Mouse (Mus musculus): ENCODE data around the gene Utp4.

Utp4 gene

DNA sequence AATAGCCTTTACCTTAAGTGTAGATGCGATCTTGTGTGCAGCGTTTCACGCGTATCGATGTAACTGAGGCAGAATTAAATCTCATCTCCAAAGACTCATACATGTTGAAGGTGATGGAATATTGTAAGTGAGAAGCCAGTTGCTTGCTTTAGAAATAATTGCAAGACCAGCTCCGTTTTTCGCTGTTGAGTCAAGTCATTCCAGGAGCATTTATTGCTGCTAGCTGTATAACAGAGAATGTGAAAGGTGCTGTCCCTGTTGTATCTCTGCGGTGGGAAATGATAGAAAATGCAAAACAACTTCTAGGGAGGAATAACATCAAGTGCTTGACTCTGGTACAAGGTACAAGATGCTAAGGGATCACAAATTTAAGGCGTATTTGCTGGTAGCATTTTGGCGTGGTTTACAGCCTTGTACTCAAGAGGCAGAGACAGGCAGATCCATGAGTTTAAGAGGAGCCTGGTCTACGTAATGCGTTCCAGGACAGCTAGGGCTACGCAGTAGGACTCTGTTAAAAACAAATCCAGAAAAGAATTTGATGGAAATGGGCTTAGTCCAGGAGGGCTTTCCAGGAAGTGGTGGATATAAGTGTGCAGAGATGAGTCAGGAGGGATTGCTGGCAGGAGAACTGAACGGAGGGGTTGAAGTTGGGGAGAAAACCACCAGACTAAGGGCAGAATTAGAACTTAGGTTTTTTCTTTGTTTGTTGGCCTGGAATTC lies 43.8 kb downstream of the Utp4 start:
- no peak for DNase-seq

DNA sequence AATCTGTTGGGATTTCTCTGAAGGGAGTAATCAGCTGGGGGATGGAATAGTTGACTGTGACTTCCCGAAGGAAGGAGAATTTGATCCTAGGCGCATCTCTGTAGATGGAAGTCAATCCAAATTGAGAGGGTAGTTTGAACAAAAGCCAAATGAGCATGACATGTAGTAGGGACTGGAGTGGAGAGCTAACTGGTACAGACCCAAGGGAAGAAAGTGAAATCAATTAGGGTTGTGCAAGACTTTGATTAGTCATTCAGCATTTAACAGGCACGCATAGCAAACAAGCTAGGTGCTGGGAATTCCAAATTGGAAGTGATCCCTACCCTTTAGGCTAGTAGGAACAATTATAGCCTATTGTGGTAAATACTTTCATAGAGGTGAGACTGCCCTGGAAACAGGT lies 48.4 kb downstream of the Utp4 start:
- no peak for DNase-seq

DNA sequence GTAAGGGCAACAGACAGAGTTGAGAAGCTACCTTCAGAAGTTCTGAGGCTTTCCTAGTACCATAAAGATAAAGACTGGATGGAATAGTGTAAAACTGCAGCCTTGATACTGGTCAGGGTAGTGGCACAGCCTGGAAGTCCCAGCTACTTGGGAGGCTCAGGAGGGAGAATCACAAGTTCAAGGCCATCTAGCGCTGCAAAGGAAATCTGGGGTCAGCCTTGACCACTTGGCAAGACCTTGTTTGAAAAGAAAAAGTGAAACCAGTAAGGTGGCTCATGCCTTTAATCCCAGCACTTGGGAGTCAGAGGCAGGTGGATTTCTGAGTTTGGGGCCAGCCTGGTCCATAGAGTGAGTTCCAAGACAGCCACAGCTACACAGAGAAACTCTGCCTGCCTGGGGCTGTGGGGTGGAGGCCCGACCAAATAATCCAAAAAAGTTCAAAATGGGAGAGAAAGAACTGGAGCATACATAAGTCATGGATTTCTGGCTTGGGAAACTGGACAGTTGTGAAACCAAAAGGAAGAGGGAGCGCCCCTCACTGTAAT lies 50.5 kb downstream of the Utp4 start:
- DNase-seq: no peak

DNA sequence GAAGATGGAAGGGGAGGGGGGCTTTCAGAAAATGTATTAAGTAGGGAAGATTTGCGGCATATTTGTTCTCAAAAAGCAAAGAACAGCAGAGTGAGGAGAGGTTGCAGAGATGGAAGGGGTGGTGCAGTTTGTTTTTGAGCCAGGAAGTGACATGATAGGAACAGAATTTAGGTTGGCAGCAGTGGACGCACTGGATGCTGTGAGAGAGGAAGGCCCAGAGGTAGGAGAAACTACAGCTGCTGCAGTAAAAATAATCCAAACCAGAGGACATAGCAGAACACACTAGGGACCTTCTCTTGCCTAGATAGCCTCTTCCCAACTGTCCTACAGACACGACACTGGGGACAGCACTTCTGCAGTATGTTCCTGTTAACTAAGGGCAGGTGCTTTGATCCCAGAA lies 51.3 kb downstream of the Utp4 start:
- DNase-seq: no peak

DNA sequence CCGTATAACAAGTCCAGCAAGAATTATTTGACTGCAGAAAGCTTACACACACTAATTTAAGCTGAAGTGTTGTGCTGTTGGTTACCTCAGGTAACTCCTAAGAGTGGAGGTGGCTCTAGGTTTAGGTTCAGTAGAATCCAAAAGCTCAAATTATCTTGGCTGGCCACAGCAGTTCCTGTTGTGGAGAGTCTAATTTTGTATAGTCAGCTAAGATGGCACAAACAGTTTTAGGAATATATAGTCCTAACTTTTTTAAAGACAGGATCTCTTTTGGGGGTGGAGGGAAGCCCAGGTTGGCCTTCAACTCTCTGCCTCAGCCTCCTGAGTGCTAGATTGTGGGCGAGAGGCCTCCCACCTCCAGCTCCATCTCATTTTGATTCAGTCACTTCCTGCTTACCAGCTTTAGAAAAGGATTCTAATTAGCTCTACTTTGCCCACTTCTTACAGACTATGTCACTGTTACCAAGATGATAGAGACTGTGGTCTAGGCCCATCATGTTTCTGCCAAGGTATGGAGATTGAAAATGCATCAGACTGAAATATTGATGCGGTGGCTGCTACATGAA lies 55.3 kb downstream of the Utp4 start:
- DNase-seq: no peak

DNA sequence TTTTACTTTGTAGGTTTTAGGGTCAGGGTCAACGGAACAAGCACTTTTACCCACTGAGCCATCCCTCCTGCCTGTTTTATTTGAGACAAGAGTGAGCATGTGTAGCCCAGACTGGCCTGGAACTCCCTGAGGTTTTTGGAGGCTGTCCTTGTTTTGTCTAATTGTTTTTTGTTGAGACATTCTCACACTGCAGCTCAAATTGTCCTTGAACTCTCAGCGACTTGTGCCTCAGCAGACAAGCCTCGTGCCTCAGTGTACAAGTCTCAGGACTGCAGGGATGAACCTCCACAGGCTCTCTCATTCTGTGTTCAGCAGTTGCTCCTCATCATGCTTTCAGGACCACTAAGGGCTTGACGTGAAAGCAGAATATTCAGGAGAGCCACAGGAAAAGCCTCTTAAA lies 58.3 kb downstream of the Utp4 start:
- no peak for DNase-seq

DNA sequence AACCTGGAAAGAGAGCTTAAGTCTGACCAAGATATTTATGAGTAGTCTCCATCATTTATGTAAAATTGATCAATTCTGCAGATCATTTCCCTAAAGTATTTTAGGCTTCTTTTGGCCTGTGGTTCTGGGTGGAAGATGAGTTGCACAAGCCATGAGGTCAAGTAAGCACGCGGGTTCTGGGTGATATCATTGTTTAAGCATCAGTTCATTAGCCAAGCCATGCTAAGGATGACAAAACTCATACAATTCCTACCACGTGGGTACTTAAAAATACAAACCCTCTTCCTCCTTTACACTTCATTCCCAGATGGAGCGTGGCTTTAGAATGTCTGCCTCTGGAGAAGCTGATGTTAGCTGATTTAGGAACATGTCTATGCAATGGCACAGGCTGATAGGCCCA lies 60.1 kb downstream of the Utp4 start:
- no peak for DNase-seq

DNA sequence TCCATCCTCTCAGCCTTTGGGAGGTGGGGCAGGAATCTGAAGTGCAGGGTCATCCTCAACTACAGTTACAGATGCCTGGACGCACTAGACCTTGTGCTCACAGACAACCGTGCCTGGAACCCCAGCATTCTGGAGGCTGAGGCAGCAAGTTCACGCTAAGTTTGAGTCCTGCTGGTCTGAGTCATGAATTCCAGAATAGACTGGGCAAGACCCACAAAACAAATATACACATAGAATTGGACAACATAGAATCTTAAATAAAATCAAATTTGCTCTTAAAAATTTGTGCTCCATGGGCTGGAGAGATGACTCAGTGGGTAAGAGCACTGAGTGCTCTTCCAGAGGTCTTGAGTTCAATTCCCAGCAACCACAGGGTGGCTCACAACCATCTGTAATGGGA lies 63.6 kb downstream of the Utp4 start:
- DNase-seq: no peak

DNA sequence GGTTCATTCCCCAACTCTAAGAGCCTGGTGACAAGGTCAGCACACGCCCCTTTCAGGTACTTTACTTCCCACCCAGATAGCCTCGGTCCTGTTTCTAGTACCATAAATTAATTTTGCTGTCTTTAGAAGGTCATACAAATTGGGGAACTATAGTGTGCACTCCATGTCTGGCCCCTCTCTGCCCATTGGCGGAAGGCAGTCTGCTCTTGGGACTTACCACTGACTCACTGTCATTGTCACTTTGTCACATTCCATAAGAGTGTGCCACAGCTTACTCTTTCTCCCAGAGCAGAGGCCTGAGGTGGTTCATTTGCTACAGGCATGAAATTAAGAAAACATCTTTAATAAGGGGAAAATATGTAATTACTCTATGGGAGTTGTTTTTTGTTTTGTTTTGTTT lies 64.8 kb downstream of the Utp4 start:
- DNase-seq: no peak

DNA sequence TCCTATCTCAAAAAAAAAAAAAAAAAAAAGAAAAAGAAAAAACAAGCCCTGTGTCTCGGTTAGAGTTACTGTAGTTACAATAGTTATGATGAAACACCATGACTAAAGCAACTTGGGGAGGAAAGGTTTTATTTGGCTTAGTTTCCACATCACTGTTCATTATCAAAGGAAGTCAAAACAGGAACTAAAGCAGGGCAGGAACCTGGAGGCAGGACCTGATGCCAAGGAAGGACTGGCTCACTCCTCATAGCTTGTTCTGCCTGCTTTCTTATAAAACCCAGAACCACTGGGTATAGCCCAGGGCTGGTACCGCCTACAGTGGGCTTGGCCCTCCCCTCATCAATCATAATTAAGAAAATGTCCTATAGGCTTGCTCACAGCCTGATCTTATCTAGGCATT lies 66.2 kb downstream of the Utp4 start:
- DNase-seq: no peak

DNA sequence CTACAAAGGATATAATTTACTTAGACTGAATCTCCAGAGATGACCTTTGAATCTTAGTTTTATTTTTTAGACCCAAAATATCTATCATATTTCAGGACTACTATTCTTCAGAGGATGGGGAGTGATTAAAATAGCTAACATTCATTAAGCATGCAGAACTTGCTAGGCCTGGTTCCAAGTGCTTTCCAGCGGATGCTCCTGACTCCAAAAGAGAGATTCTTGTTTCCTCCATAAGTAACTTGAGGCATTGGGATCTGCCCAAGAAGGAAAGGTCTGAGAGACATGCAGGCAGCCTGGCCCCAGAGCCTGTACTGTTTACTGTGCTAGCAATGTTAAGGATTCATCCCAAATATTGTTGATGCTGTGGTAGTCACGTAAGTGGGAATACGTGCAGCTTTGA lies 68.9 kb downstream of the Utp4 start:
- peak; percentile 63 for DNase-seq

DNA sequence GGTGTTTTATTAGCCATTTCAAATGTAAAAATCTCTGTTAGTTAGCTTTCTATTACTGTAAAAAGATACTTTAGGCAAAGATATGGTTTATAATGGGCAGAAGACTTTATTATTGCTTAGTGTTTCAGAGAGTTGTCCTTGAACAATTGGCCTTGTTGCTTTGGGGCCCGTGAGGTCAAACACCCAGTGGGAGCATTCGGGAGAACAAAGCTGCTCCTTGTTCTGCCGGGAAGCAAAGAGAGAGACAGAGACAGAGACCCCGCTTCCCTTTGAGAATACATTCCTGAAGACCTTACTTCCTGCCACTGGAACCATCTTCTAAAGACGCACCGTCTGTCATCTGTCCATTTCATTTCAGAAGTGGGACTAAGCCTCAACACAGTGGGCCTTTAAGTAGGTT lies 69.9 kb downstream of the Utp4 start:
- no peak for DNase-seq

DNA sequence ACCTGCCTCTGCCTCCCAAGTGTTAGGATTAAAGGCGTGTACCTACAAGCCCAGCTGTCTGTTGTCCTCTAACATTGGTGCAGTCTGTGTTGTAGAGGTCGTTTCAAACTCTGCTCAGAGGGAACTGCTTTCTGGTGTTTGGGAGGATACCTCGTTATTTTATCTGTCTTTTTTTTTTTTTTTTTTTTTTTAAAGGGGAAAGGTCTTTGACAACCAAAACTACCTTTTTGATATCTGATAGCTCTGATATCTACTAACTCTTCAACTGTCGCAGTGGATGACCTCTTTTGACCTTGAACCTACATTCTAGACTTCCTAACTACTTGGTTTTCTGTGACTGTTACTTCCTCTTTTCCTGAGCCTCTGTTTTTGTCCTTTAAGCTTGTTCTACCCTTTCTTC lies 71.1 kb downstream of the Utp4 start:
- DNase-seq: no peak

DNA sequence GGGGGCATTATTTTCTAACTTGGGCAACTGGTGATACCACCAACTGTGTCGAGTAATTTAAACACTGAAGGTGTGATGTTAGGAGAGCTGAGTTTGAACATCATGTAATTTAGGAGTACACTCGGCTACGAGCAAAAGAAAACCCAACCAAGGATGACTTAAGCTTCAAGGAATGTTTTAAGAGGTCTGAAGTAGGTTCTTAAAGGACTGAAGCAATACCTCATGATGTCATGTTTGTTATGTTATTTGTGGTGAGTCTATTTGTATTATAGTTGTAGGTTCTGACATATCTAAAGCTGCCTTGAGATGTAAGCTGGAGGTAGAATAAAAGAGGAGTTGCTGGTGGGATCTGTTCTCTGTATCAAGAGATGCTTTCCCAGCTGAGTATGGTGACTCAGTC lies 76.5 kb downstream of the Utp4 start:
- DNase-seq: no peak

DNA sequence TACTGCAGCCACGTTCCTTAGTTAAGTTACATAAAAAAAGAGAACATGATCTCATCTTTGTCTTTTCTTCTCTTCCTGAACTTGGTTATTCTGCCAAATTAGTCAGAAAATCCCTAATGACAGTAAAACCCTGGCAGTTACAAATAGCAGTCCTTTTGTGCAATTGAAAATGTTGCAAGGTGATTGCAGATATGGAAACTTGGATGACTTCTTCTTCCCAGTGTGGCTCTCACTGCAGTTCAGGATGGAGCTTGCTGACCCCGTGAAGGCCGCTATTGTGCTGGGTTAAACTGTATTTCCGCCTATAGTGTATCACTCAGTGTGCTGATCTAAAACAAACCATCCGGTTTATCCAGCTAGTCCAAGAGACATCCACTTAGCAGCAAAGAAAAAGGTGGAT lies 78.5 kb downstream of the Utp4 start:
- DNase-seq: peak; percentile 40

All from kidney, postnatal 10 days (tissue).